Mouse (Mus musculus): Measurements from ENCODE around the gene Olfr808.

Gene Olfr808

GRCm38 (mm10) chr10:129765182-129765581 lies at the start of gene Olfr808:
TSS of gene Olfr808 (plus strand) at chr10:129765482.
- DNase-seq = no peak

- no peak for DNase-seq
Measured at GRCm38 (mm10) chr10:129729275-129729674, 36.0 kb upstream of the Olfr808 start, which contains the start of gene Olfr805. TSS of gene Olfr805 (minus strand) at chr10:129729375.

- DNase-seq = no peak
Measured at GRCm38 (mm10) chr10:129741821-129742220, 23.5 kb upstream of the Olfr808 start, which contains the start of gene Olfr806. TSS of gene Olfr806 (minus strand) at chr10:129741921.

GRCm38 (mm10) chr10:129757693-129758092 lies 7.6 kb upstream of the Olfr808 start, which contains the start of gene Olfr807:
TSS of gene Olfr807 (minus strand) at chr10:129757793.
- no peak for DNase-seq

GRCm38 (mm10) chr10:129774338-129774737 lies 9.1 kb downstream of the Olfr808 start, which contains the start of gene Olfr809:
TSS of gene Olfr809 (plus strand) at chr10:129774638.
- DNase-seq = no peak

GRCm38 (mm10) chr10:129778123-129778522 lies 12.8 kb downstream of the Olfr808 start:
- no peak for DNase-seq

- no peak for DNase-seq
Measured at GRCm38 (mm10) chr10:129794817-129795216, 29.5 kb downstream of the Olfr808 start, which contains the start of gene Olfr810. TSS of gene Olfr810 (minus strand) at chr10:129794917.

- DNase-seq = no peak
Measured at GRCm38 (mm10) chr10:129804296-129804695, 39.0 kb downstream of the Olfr808 start, which contains the start of gene Olfr811. TSS of gene Olfr811 (minus strand) at chr10:129804396.
